Mouse (Mus musculus): ENCODE measurements at regions not wholly inside any gene's neighbourhood (a gene's known extent, or its start where the extent isn't known, plus 50 kb on each side); places are given as distances from the start of the nearest gene placed in this dataset.

- Histone ChIP-seq H3K27ac (no peak overlapping the region), H3K36me3 (no peaks in the 10 kb centered on the region), H3K4me1 (replicated peaks) (no peaks in the 10 kb centered on the region), H3K9me3 (no peaks in the 10 kb centered on the region), H3K9ac (no peak overlapping the region), H3K4me2 (replicated peaks) (no peak overlapping the region), H3K27me3 (replicated peaks) (no peaks in the 10 kb centered on the region), H3K4me3 (replicated peaks) (no peak overlapping the region)
- ATAC-seq, result no peak
- 81% methylated on average over 1 of the region's 1 CpGs for WGBS
These were observed 268.5 kb downstream of the AW209491 start for GRCm38 (mm10) chr13:14898495-14898894.

- H3K36me3 ChIP-seq, result no peaks in the 10 kb centered on the region
- H3K4me1 ChIP-seq (replicated peaks), result no peaks in the 10 kb centered on the region
- WGBS, result 62% methylated on average over 3 of the region's 3 CpGs
- H3K9ac ChIP-seq, result no peak overlapping the region
- ATAC-seq, result peak; percentile 51; the same call in 1 of the 2 replicates
- no peaks in the 10 kb centered on the region for H3K27me3 ChIP-seq (replicated peaks)
- H3K4me2 ChIP-seq (replicated peaks), result no peak overlapping the region
- H3K27ac ChIP-seq, result no peak overlapping the region
- H3K9me3 ChIP-seq, result no peaks in the 10 kb centered on the region
- H3K4me3 ChIP-seq (replicated peaks), result no peak overlapping the region
These were observed 300.3 kb downstream of the AW209491 start for GRCm38 (mm10) chr13:14930137-14930785.

GRCm38 (mm10) chr13:14966187-14966726 is 336.3 kb downstream of the AW209491 start:
- 44% methylated on average over 1 of the region's 1 CpGs for WGBS
- Histone ChIP-seq H3K4me1 (replicated peaks) (no peaks in the 10 kb centered on the region), H3K27ac (no peak overlapping the region), H3K9ac (no peak overlapping the region), H3K9me3 (no peaks in the 10 kb centered on the region), H3K36me3 (no peaks in the 10 kb centered on the region), H3K4me3 (replicated peaks) (no peak overlapping the region), H3K27me3 (replicated peaks) (no peaks in the 10 kb centered on the region), H3K4me2 (replicated peaks) (no peak overlapping the region)
- no peak for ATAC-seq

- Histone ChIP-seq H3K36me3 (no peaks in the 10 kb centered on the region), H3K4me2 (replicated peaks) (no peak overlapping the region), H3K9me3 (no peaks in the 10 kb centered on the region), H3K4me3 (replicated peaks) (no peak overlapping the region), H3K9ac (no peak overlapping the region), H3K4me1 (replicated peaks) (no peaks in the 10 kb centered on the region), H3K27me3 (replicated peaks) (no peaks in the 10 kb centered on the region), H3K27ac (no peak overlapping the region)
- WGBS, result 62% methylated on average over 3 of the region's 3 CpGs
- ATAC-seq, result no peak
These were observed 372.7 kb downstream of the AW209491 start for GRCm38 (mm10) chr13:15002700-15003099.

GRCm38 (mm10) chr13:15011638-15012037 is 381.7 kb downstream of the AW209491 start:
- no peak overlapping the region for H3K4me2 ChIP-seq (replicated peaks)
- no peak overlapping the region for H3K9ac ChIP-seq
- H3K36me3 ChIP-seq, result no peaks in the 10 kb centered on the region
- no peak overlapping the region for H3K4me3 ChIP-seq (replicated peaks)
- H3K9me3 ChIP-seq, result no peaks in the 10 kb centered on the region
- no peaks in the 10 kb centered on the region for H3K27me3 ChIP-seq (replicated peaks)
- no peak for ATAC-seq
- H3K27ac ChIP-seq, result no peak overlapping the region
- no peaks in the 10 kb centered on the region for H3K4me1 ChIP-seq (replicated peaks)

- H3K4me3 ChIP-seq (replicated peaks), result no peak overlapping the region
- no peaks in the 10 kb centered on the region for H3K4me1 ChIP-seq (replicated peaks)
- no peak for ATAC-seq
- no peaks in the 10 kb centered on the region for H3K36me3 ChIP-seq
- H3K4me2 ChIP-seq (replicated peaks), result no peak overlapping the region
- no peaks in the 10 kb centered on the region for H3K27me3 ChIP-seq (replicated peaks)
- H3K27ac ChIP-seq, result no peak overlapping the region
- no peak overlapping the region for H3K9ac ChIP-seq
- WGBS, result 32% methylated on average over 16 of the region's 16 CpGs
- H3K9me3 ChIP-seq, result no peaks in the 10 kb centered on the region
These were observed 389.1 kb downstream of the AW209491 start for GRCm38 (mm10) chr13:15018811-15019745.

- H3K36me3 ChIP-seq, result no peaks in the 10 kb centered on the region
- H3K4me1 ChIP-seq (replicated peaks), result no peaks in the 10 kb centered on the region
- H3K27ac ChIP-seq, result no peak overlapping the region
- H3K9ac ChIP-seq, result no peak overlapping the region
- H3K9me3 ChIP-seq, result no peaks in the 10 kb centered on the region
- H3K4me3 ChIP-seq (replicated peaks), result no peak overlapping the region
- 56% methylated on average over 2 of the region's 2 CpGs for WGBS
- no peak overlapping the region for H3K4me2 ChIP-seq (replicated peaks)
- H3K27me3 ChIP-seq (replicated peaks), result no peaks in the 10 kb centered on the region
- no peak for ATAC-seq
These were observed 396.6 kb downstream of the AW209491 start for GRCm38 (mm10) chr13:15026601-15027000.

- no peak overlapping the region for H3K9ac ChIP-seq
- peak overlapping the region; percentile 56; the same call in 1 of the 2 replicates for H3K27ac ChIP-seq
- peak; percentile 53 for ATAC-seq
- no peaks in the 10 kb centered on the region for H3K9me3 ChIP-seq
- no peak overlapping the region for H3K4me3 ChIP-seq (replicated peaks)
- WGBS, result 40% methylated on average over 4 of the region's 4 CpGs
- H3K4me1 ChIP-seq (replicated peaks), result no peaks in the 10 kb centered on the region; the same call in 1 of the 2 replicates
- no peak overlapping the region for H3K4me2 ChIP-seq (replicated peaks)
- no peaks in the 10 kb centered on the region for H3K36me3 ChIP-seq
- H3K27me3 ChIP-seq (replicated peaks), result no peaks in the 10 kb centered on the region
These were observed 410.2 kb upstream of the Gli3 start for GRCm38 (mm10) chr13:15052667-15053375.

- 56% methylated on average over 3 of the region's 3 CpGs for WGBS
- ATAC-seq, result peak; percentile 28; the same call in 1 of the 2 replicates
- no peaks in the 10 kb centered on the region for H3K9me3 ChIP-seq
- H3K9ac ChIP-seq, result no peak overlapping the region
- H3K27ac ChIP-seq, result no peak overlapping the region
- no peaks in the 10 kb centered on the region for H3K36me3 ChIP-seq
- H3K27me3 ChIP-seq (replicated peaks), result no peaks in the 10 kb centered on the region
- no peak overlapping the region for H3K4me2 ChIP-seq (replicated peaks)
- no peaks in the 10 kb centered on the region; the same call in 1 of the 2 replicates for H3K4me1 ChIP-seq (replicated peaks)
- H3K4me3 ChIP-seq (replicated peaks), result no peak overlapping the region
These were observed 408.3 kb upstream of the Gli3 start for GRCm38 (mm10) chr13:15054705-15055104.

- ATAC-seq, result peak; percentile 69
- no peak overlapping the region for H3K4me2 ChIP-seq (replicated peaks)
- H3K27ac ChIP-seq, result peak overlapping the region; percentile 60; the same call in 1 of the 2 replicates
- H3K36me3 ChIP-seq, result no peaks in the 10 kb centered on the region
- no peaks in the 10 kb centered on the region for H3K4me1 ChIP-seq (replicated peaks)
- no peaks in the 10 kb centered on the region for H3K27me3 ChIP-seq (replicated peaks)
- no peaks in the 10 kb centered on the region for H3K9me3 ChIP-seq
- H3K4me3 ChIP-seq (replicated peaks), result no peak overlapping the region
- no peak overlapping the region for H3K9ac ChIP-seq
- WGBS, result 48% methylated on average over 2 of the region's 2 CpGs
These were observed 384.4 kb upstream of the Gli3 start for GRCm38 (mm10) chr13:15078635-15079094.

GRCm38 (mm10) chr13:15079148-15079547 is 383.9 kb upstream of the Gli3 start:
- no peak for ATAC-seq
- no peaks in the 10 kb centered on the region for H3K4me1 ChIP-seq (replicated peaks)
- no peak overlapping the region for H3K4me3 ChIP-seq (replicated peaks)
- no peak overlapping the region for H3K4me2 ChIP-seq (replicated peaks)
- no peaks in the 10 kb centered on the region for H3K36me3 ChIP-seq
- no peak overlapping the region for H3K9ac ChIP-seq
- no peak overlapping the region for H3K27ac ChIP-seq
- H3K9me3 ChIP-seq, result no peaks in the 10 kb centered on the region
- no peaks in the 10 kb centered on the region for H3K27me3 ChIP-seq (replicated peaks)
